Mouse (Mus musculus) MEL (cell line): Measurements from ENCODE around the gene Rwdd1. TPM values are rescaled to one million over a fixed set of nuclear protein-coding genes. Genes with fewer than 3 reads are reported as not detected.

Source experiments
- DNase-seq: peaks from one replicate; pipeline ENCODE4 v3.0.0; 2011; ENCODE audit warnings: low read depth, low spot score
- H3K27ac ChIP-seq: 2 replicates; pipeline ENCODE4 v1.5.1; 2012; ENCODE audit warnings: low read depth, mild to moderate bottlenecking, control low read depth, low read length, moderate library complexity; ENCODE audit not compliant: control insufficient read depth
- H3K27me3 ChIP-seq, 2 experiments: fragments of 150-350 bp in 1 of 2; sonication (generic) in 1 of 2; 2 replicates each; pipeline ENCODE4 v1.6.1; 2012; ENCODE audit warnings: low read length in 2 of 2, mild to moderate bottlenecking in 2 of 2, improper control_type of control experiment in 1 of 2, moderate library complexity in 1 of 2; ENCODE audit not compliant: insufficient read depth in 2 of 2, control insufficient read depth in 1 of 2
- H3K36me3 ChIP-seq, 2 experiments: 2 replicates each; pipeline ENCODE4 v1.6.1; 2012 to 2014; ENCODE audit warnings: low read length in 2 of 2, improper control_type of control experiment in 1 of 2, inconsistent platforms in 1 of 2, mild to moderate bottlenecking in 1 of 2; ENCODE audit not compliant: insufficient read depth in 2 of 2, control insufficient read depth in 1 of 2
- H3K4me1 ChIP-seq, 2 experiments: fragments of 150-350 bp in 1 of 2; sonication (generic) in 1 of 2; 2 replicates each; pipeline ENCODE4 v1.6.1; 2012; ENCODE audit warnings: low read length in 2 of 2, improper control_type of control experiment in 1 of 2, mild to moderate bottlenecking in 1 of 2; ENCODE audit not compliant: insufficient read depth in 2 of 2, control insufficient read depth in 1 of 2
- H3K4me3 ChIP-seq, 2 experiments: fragments of 150-350 bp in 1 of 2; sonication (generic) in 1 of 2; 2 replicates each; pipeline ENCODE4 v1.5.1; 2012; ENCODE audit warnings: low read depth in 2 of 2, low read length in 2 of 2, mild to moderate bottlenecking in 2 of 2, moderate library complexity in 2 of 2, control low read depth in 1 of 2, improper control_type of control experiment in 1 of 2; ENCODE audit not compliant: control insufficient read depth in 1 of 2, insufficient read depth in 1 of 2
- H3K79me2 ChIP-seq: 2 replicates; pipeline ENCODE4 v1.6.1; 2012; ENCODE audit warnings: mild to moderate bottlenecking, low read length, moderate library complexity; ENCODE audit not compliant: control insufficient read depth, poor library complexity, insufficient read depth
- H3K9ac ChIP-seq: 2 replicates; pipeline ENCODE4 v1.6.1; 2012; ENCODE audit warnings: low read depth, mild to moderate bottlenecking, control low read depth, low read length, moderate library complexity; ENCODE audit not compliant: control insufficient read depth, poor library complexity, severe bottlenecking
- H3K9me3 ChIP-seq: fragments of 150-350 bp; sonication (generic); replicated peaks from 2 replicates; pipeline ENCODE4 v1.6.1; 2012; ENCODE audit warnings: mild to moderate bottlenecking, low read length, improper control_type of control experiment, moderate library complexity; ENCODE audit not compliant: insufficient read depth
- BHLHE40 ChIP-seq: IDR thresholded peaks from 2 replicates; pipeline ENCODE4 v1.6.1; 2012; ENCODE audit warnings: low read depth, mild to moderate bottlenecking, inconsistent platforms, low read length, improper control_type of control experiment, borderline replicate concordance
- E2F4 ChIP-seq: IDR thresholded peaks from 2 replicates; pipeline ENCODE4 v1.6.1; 2011; ENCODE audit warnings: low read depth, low read length, improper control_type of control experiment, borderline replicate concordance
- ETS1 ChIP-seq: IDR thresholded peaks from 2 replicates; pipeline ENCODE4 v1.6.1; 2012; ENCODE audit warnings: low read depth, mild to moderate bottlenecking, inconsistent platforms, low read length, improper control_type of control experiment, moderate library complexity
- GABPA ChIP-seq: IDR thresholded peaks from 2 replicates; pipeline ENCODE4 v1.6.1; 2012; ENCODE audit warnings: low read depth, mild to moderate bottlenecking, inconsistent platforms, low read length, improper control_type of control experiment, moderate library complexity
- HCFC1 ChIP-seq: IDR thresholded peaks from 2 replicates; pipeline ENCODE4 v1.6.1; 2012; ENCODE audit warnings: low read depth, mild to moderate bottlenecking, inconsistent platforms, low read length, improper control_type of control experiment, moderate library complexity
- JUND ChIP-seq: IDR thresholded peaks from 2 replicates; pipeline ENCODE4 v1.6.1; 2011; ENCODE audit warnings: low read depth, mild to moderate bottlenecking, improper control_type of control experiment, low read length
- KAT2A ChIP-seq: conservative IDR thresholded peaks from 2 replicates; pipeline ENCODE4 v1.6.1; 2012; ENCODE audit warnings: low read depth, low read length, improper control_type of control experiment, inconsistent platforms
- MAX ChIP-seq: IDR thresholded peaks from 2 replicates; pipeline ENCODE4 v1.6.1; 2011; ENCODE audit warnings: low read length, improper control_type of control experiment
- MYB ChIP-seq: IDR thresholded peaks from 2 replicates; pipeline ENCODE4 v1.6.1; 2011; ENCODE audit warnings: mild to moderate bottlenecking, low read depth, low read length, improper control_type of control experiment
- MYC ChIP-seq: IDR thresholded peaks from 2 replicates; pipeline ENCODE4 v1.6.1; 2011; ENCODE audit warnings: low read depth, mild to moderate bottlenecking, low read length, improper control_type of control experiment, moderate library complexity
- NELFE ChIP-seq: IDR thresholded peaks from 2 replicates; pipeline ENCODE4 v1.6.1; 2011; ENCODE audit warnings: low read depth, low read length, improper control_type of control experiment
- POLR2AphosphoS2 ChIP-seq: IDR thresholded peaks from 2 replicates; pipeline ENCODE4 v1.6.1; 2011; ENCODE audit warnings: low read length, improper control_type of control experiment
- RAD21 ChIP-seq: IDR thresholded peaks from 2 replicates; pipeline ENCODE4 v1.6.1; 2011; ENCODE audit warnings: mild to moderate bottlenecking, low read depth, low read length, improper control_type of control experiment
- SMC3 ChIP-seq: IDR thresholded peaks from 2 replicates; pipeline ENCODE4 v1.6.1; 2011; ENCODE audit warnings: low read depth, low read length, improper control_type of control experiment
- TCF12 ChIP-seq: IDR thresholded peaks from 2 replicates; pipeline ENCODE4 v1.6.1; 2014; ENCODE audit warnings: low read depth, mild to moderate bottlenecking, inconsistent platforms, low read length, improper control_type of control experiment, moderate library complexity
- UBTF ChIP-seq: IDR thresholded peaks from 2 replicates; pipeline ENCODE4 v1.6.1; 2012; ENCODE audit warnings: low read depth, mild to moderate bottlenecking, inconsistent platforms, low read length, improper control_type of control experiment, moderate library complexity, borderline replicate concordance; ENCODE audit not compliant: insufficient read depth
- ZKSCAN1 ChIP-seq: IDR thresholded peaks from 2 replicates; pipeline ENCODE4 v1.6.1; 2012; ENCODE audit warnings: low read depth, mild to moderate bottlenecking, inconsistent platforms, low read length, improper control_type of control experiment, moderate library complexity
- ZNF384 ChIP-seq: IDR thresholded peaks from 2 replicates; pipeline ENCODE4 v1.6.1; 2012; ENCODE audit warnings: low read depth, mild to moderate bottlenecking, inconsistent platforms, low read length, improper control_type of control experiment
- polyA plus RNA-seq, 2 experiments: library from polyadenylated mRNA; stranded (reverse) in 1 of 2; unstranded in 1 of 2; fragments of >175 nt in 1 of 2; fragments of >200 nt in 1 of 2; gene quantifications; 2 replicates each; pipeline versions ENCODE4 v1.2.1 to v1.2.4; 2012; ENCODE audit warnings: low replicate concordance in 2 of 2, low read depth in 1 of 2; ENCODE audit not compliant: insufficient read length in 2 of 2, insufficient read depth in 1 of 2, missing spikeins in 1 of 2
- total RNA-seq: library from RNA; depleted of rRNA; stranded (reverse); fragments of 300-350 nt; gene quantifications from 2 replicates; pipeline ENCODE4 v1.2.3, GENCODE M21; 2012

The Rwdd1 gene
- total and polyA plus RNA-seq, 3 experiments = 114 to 137 TPM; not detected in 1

- no peaks in the 10 kb centered on the region for H3K9me3 ChIP-seq
- no peaks in the 10 kb centered on the region; a peak in 1 of 4 replicates for H3K27me3 ChIP-seq
- no peaks in the 10 kb centered on the region for H3K79me2 ChIP-seq
- H3K36me3 ChIP-seq = no peaks in the 10 kb centered on the region
- H3K4me1 ChIP-seq = no peaks in the 10 kb centered on the region; a peak in 1 of 4 replicates
- no peak overlapping the region for H3K4me3 ChIP-seq
- DNase-seq = no peak
- TF ChIP-seq MYC = no peak
- TF ChIP-seq ZNF384 = no peak
- no peak for TF ChIP-seq SMC3
- no peak for TF ChIP-seq KAT2A
- TF ChIP-seq RAD21 = no peak
- TF ChIP-seq NELFE = no peak
- no peak for TF ChIP-seq TCF12
- TF ChIP-seq POLR2AphosphoS2 = no peak
- TF ChIP-seq ZKSCAN1 = no peak
- no peak for TF ChIP-seq JUND
- no peak for TF ChIP-seq MAX
- TF ChIP-seq MYB = no peak
- no peak for TF ChIP-seq HCFC1
- no peak for TF ChIP-seq UBTF
- no peak for TF ChIP-seq GABPA
- no peak for TF ChIP-seq E2F4
- H3K9ac ChIP-seq = no peak overlapping the region
- H3K27ac ChIP-seq = no peak overlapping the region
These were observed 47.2 kb upstream of the Rwdd1 start for GRCm38 (mm10) chr10:34066591-34066990.

DNA sequence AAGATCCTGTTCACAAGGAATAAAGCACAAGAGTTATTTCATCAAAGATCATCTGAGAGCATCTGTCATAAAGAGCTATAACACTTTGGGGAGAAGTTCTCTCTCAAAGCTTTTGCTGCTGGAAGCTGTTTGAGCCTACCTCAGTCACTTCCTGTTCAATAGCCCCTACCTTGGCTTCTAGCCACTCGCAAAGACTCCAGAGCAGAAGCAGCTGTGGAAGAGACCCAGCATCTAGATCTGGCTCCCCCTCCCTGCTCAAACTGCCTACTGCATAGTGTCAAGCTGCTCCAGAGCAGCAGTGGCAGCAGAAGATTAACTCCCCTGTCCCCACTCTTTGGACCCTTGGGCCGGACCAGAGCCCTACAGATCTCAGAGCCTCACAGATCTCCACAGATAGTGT lies 34.6 kb upstream of the Rwdd1 start:
- Histone ChIP-seq H3K27me3 (no peaks in the 10 kb centered on the region; a peak in 1 of 4 replicates), H3K9me3 (no peaks in the 10 kb centered on the region), H3K9ac (no peak overlapping the region), H3K27ac (no peak overlapping the region), H3K4me1 (no peaks in the 10 kb centered on the region), H3K36me3 (no peaks in the 10 kb centered on the region), H3K4me3 (no peak overlapping the region), H3K79me2 (no peaks in the 10 kb centered on the region)
- DNase-seq = peak; percentile 7
- no peak for TF ChIP-seq TCF12
- TF ChIP-seq BHLHE40 = no peak
- TF ChIP-seq ETS1 = no peak
- TF ChIP-seq, all 39 proteins: peak for 0
